Mouse (Mus musculus) adrenal gland (tissue): ENCODE measurements around the gene Defb15.
"Not testable (repeated sequence)": the region's sequence is repeated elsewhere in the genome, so short reads cannot be mapped to it uniquely, and the experiment has no call there.

Experiments used
- intact Hi-C: fragments of 180-260 bp; cut with DNase I; formaldehyde crosslinking; loops from one replicate; pipeline ENCODE4 v1.15.1; 2025
- long read RNA-seq, 2 experiments: library from polyadenylated mRNA; unstranded; transcript quantifications; one replicate each; pipeline ENCODE4 v2.0.0; 2020; ENCODE audit warnings: borderline replicate concordance in 1 of 2; ENCODE audit not compliant: insufficient replicate concordance in 1 of 2

The Defb15 gene
- long read RNA-seq, experiment 1, result 0 reads
- long read RNA-seq, experiment 2, result 0 reads

- intact Hi-C loops, result no loop called here
These were observed at the start of gene Defb15 for GRCm38 (mm10) chr8:21932610-21933009. TSS of gene Defb15 (minus strand) at chr8:21932710.

DNA sequence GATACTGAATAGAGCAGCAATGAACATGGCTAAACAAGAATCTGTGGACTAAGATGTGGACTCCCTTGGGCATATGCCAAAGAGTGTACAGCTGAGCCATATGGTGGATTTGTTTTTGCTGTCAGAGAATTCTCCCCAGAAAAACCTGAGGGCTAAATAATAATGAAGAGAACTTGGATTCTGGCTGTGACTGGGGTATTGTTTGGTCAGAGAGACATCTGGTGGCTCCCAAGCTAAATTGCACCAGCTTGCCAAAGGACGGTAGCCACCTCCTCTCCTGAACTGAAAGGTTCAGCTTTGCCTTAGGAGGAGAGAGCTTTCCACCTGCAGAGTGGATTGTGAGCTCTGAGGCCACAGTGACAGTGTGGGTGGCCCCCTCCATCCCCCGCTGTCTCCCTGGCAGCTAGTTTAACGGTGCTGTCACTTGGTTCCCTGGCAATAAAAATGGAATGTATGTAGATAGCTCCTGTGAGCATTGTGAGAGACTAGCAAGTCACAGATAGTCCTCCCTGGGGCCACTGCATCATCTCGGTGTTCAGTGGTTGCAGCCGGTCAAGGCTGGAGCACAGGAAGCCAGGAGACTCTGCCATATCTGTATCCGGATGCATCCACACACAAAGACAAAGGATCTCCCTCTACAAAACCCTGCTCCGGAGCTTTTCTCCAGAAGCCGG lies 49.3 kb upstream of the Defb15 start:
- intact Hi-C loops, result no loop called here

GRCm38 (mm10) chr8:21978193-21978592 lies 45.7 kb upstream of the Defb15 start:
- intact Hi-C loops, result no loop called here

DNA sequence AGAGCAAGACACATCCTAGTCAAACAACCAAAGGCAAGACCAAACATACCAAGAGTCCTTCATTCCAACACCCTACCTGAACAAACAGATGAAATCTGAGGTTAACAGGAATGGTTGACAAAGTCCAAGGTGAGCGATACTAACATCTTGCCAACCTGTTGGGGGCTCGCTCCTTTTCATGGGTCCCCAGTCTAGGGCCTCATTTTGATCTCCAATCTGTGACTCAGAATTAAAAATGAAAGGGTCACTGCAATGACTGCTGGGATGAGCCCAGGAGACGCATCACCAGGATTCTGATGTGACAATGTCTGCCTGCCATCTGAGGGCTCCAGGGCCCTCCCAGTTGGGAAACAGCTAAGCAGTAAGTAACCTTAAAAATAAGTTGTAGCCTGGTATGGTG lies 37.0 kb upstream of the Defb15 start, which contains the start of gene Ccdc70:
Gene Ccdc70, plus strand, starts transcription at position 301 of the 400 bp plus-strand sequence.
- intact Hi-C loops, result no loop called here

DNA sequence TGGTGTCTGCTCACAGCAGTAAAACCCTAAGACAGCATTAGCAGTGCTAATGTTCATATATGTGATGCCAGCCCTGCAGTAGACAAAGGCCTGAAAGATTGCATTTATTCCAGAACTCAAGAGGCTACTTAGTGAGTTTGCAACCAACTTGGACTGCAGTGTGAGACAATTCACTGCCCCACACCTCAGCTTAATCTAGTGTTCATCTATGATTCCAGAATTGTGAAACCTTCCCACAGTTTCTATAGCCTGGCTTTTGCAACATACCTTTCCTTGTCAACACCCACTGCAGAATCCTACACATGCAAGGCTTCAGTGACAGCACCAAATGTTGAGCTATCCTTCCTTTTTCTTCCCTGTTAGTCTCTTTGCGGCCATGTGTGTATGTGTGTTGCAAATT lies 34.1 kb upstream of the Defb15 start:
- intact Hi-C loops, result no loop called here

GRCm38 (mm10) chr8:21958414-21958813 lies 25.9 kb upstream of the Defb15 start, which contains the start of gene Fam90a1a:
TSS of gene Fam90a1a (plus strand) at chr8:21958714.
- intact Hi-C loops, result loop anchor here (10.0 kb wide), 1 partner anchor 204 kb away; no protein-coding TSS in a partner anchor

- intact Hi-C loops, result loop anchor here (10.0 kb wide), 1 partner anchor 202 kb away; no protein-coding TSS in a partner anchor
These were observed 23.8 kb upstream of the Defb15 start for GRCm38 (mm10) chr8:21956336-21956735.

DNA sequence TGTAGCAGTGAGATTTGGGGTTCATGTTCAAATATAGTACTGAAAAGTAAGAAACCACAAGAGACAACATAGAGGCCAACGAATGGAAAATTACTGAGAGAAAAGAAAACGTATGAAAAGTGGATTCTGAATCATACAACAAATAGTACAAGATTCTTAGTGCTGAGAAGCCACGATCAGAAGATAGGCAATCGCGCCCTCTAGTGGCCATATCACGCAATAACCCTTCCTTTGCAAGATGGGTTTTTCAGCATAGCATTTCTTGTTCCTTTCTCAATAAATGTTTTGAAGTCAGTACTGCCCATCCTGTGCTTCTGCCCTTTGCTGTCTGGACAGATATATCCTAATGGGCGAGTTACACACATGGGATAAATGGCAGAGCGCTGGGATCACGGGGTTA lies 22.8 kb upstream of the Defb15 start:
- intact Hi-C loops, result loop anchor here (10.0 kb wide), 1 partner anchor 201 kb away; no protein-coding TSS in a partner anchor

- intact Hi-C loops, result no loop called here
These were observed 15.0 kb upstream of the Defb15 start for GRCm38 (mm10) chr8:21947311-21948017.

GRCm38 (mm10) chr8:21946462-21946861 lies 14.0 kb upstream of the Defb15 start, which contains the start of gene Defb13:
TSS of gene Defb13 (plus strand) at chr8:21946762.
- intact Hi-C loops, result no loop called here

- intact Hi-C loops, result not testable (repeated sequence)
These were observed 5.5 kb upstream of the Defb15 start, which contains the start of gene Defb35 for GRCm38 (mm10) chr8:21938052-21938451. TSS of gene Defb35 (plus strand) at chr8:21938352.

GRCm38 (mm10) chr8:21930754-21931153 lies 1.8 kb downstream of the Defb15 start:
- intact Hi-C loops, result not testable (repeated sequence)

DNA sequence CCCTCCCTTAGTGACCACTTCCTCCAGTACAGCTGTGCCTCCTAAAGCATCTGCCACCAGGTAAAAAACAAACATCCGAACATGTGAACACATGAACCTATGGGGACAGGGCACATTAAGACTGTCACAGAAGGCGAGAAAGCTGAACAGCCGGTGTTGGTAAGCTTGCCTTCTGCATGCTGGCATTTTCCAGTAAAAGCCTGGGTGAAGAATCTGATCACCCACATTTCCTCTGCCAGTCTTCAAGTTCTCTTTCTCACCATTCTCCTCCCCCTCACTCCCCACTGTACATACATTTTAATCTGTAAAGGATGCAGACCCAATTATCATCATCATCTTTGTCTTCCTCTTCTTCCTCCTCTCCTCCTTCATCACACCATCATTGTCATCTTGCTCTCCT lies 16.9 kb downstream of the Defb15 start:
- intact Hi-C loops, result no loop called here

DNA sequence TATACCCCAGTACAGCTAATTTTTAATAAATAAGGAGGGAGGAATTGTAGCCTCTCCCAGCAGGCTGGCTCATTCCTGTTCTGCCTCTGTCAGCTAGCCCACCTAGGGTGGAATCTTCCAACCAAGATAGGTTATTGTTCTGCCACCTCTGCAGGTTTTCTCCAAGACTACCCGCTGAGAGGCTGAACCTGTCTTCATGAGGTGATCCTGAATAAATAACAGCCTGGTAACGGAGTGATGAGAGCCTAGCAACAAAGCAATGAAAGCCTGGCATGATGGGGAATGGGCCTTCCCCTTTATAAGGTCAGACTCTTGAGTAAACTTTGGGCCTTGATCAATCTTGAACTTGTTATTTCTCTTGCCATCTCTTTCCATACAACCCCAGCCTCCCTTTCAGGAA lies 20.0 kb downstream of the Defb15 start:
- intact Hi-C loops, result no loop called here

DNA sequence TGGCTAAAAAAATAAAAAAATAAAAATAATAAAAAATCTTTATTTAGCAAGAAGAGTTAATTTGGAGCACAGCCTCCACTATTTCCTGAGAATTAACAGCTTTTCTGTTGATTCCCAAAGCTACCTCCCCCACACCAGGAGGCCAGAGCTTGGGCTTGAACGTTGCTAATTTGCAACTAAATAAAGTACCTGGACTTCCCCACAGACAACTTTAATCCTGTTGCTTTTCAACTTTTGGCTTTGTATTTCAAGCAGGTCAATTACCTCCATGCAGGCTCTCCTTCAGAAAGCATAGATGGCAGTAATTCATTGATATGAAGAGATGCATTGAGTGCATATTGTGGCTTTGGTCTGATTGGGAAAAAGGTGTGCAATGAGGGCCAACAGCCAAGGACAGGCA lies 20.6 kb downstream of the Defb15 start:
- intact Hi-C loops, result no loop called here

- intact Hi-C loops, result not testable (repeated sequence)
These were observed 26.2 kb downstream of the Defb15 start, which contains the start of gene Defb11 for GRCm38 (mm10) chr8:21906290-21906689. TSS of gene Defb11 (minus strand) at chr8:21906412.

GRCm38 (mm10) chr8:21885321-21885720 lies 47.2 kb downstream of the Defb15 start, which contains the start of gene Defb9:
TSS of gene Defb9 (minus strand) at chr8:21885421.
- intact Hi-C loops, result not testable (repeated sequence)
